In the genomic region with DNA sequence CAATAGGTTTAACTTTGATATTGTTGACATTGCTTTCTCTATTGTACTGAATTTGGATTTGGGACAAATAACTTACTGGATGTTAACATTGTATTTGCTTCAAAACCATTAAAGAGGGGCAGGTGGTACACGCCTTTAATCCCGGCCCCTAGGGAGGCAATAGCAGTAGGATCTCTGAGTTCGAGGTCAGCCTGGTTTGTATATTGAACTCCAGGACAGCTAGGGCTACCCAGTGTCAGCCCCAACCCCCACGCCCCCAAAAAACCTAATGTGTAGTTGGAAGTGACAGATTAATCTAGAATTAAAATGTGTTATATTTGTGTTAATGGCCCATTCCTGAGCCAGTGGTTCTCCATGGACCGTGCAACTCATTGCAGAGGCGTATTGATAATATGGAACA, we compare ENCODE assay signal across 8 mouse cellular contexts. TPM values are rescaled to one million over a fixed set of nuclear protein-coding genes. Genes with fewer than 3 reads are reported as not detected.
DNase-seq lines count a peak whose midpoint lies in the region; ATAC-seq and TF ChIP-seq lines count a peak whose summit lies in the region.

No protein-coding gene starts in this region.

- no peak for DNase-seq in heart, postnatal 4 days
- DNase-seq in ES-E14 (ENCODE audit: low read depth, low spot score), result no peak
- no peak for DNase-seq in yolk sac, embryonic 10.5 days (ENCODE audit: low spot score)
- DNase-seq in frontal cortex, postnatal 10 days (ENCODE audit: low spot score in 2 of 2), result no peak
- no peak for DNase-seq in left cerebral cortex, postnatal 36 days (ENCODE audit: low spot score in 2 of 2)

- 26% methylated on average over 6 of the region's 6 CpGs for WGBS in heart, embryonic 11.5 days (ENCODE audit: insufficient replicate concordance)
- WGBS in forebrain, embryonic 16.5 days, result 21% methylated on average over 6 of the region's 6 CpGs
- 7% methylated on average over 6 of the region's 6 CpGs for WGBS in liver, embryonic 16.5 days (ENCODE audit: insufficient replicate concordance)

- no peaks in the 10 kb centered on the region for H3K27me3 ChIP-seq in heart, embryonic 11.5 days (ENCODE audit: control insufficient read depth, insufficient read depth, low read length)
- no peaks in the 10 kb centered on the region for H3K27me3 ChIP-seq in forebrain, embryonic 16.5 days (replicated peaks; ENCODE audit: control insufficient read depth, insufficient read depth, low read length)
- no peaks in the 10 kb centered on the region for H3K27me3 ChIP-seq in liver, embryonic 16.5 days (ENCODE audit: control insufficient read depth, insufficient read depth, low read depth, low read length)

- intact Hi-C loops in left cerebral cortex, postnatal 36 days (cut with DNase I), result loop anchor here (5.0 to 10.0 kb wide), 2 partner anchors 54 to 362 kb away; no protein-coding TSS in a partner anchor

- no peaks in the 10 kb centered on the region for H3K36me3 ChIP-seq in heart, embryonic 11.5 days (ENCODE audit: control insufficient read depth, insufficient read depth, low read length)
- no peaks in the 10 kb centered on the region for H3K36me3 ChIP-seq in ES-E14 (ENCODE audit: control insufficient read depth, insufficient read depth, low read length, poor library complexity, severe bottlenecking)
- H3K36me3 ChIP-seq in forebrain, embryonic 16.5 days (ENCODE audit: control insufficient read depth, insufficient read depth), result no peaks in the 10 kb centered on the region
- H3K36me3 ChIP-seq in liver, embryonic 16.5 days (ENCODE audit: control insufficient read depth, insufficient read depth), result peaks cover 10% of the 10 kb centered on the region

- H3K4me2 ChIP-seq in heart, embryonic 11.5 days, result peak overlapping the region; percentile 71
- peak overlapping the region; percentile 57 for H3K4me2 ChIP-seq in forebrain, embryonic 16.5 days (ENCODE audit: low read length)
- H3K4me2 ChIP-seq in liver, embryonic 16.5 days (ENCODE audit: low read depth, low read length), result peak overlapping the region; percentile 65

- no peaks in the 10 kb centered on the region for H3K9me3 ChIP-seq in heart, embryonic 11.5 days (replicated peaks; ENCODE audit: control insufficient read depth, low read length)
- no peaks in the 10 kb centered on the region for H3K9me3 ChIP-seq in ES-E14 (ENCODE audit: control insufficient read depth, insufficient read depth, low read depth, low read length)
- H3K9me3 ChIP-seq in forebrain, embryonic 16.5 days (ENCODE audit: control insufficient read depth, low read length), result no peaks in the 10 kb centered on the region; the same call in 1 of the 2 replicates
- no peaks in the 10 kb centered on the region for H3K9me3 ChIP-seq in liver, embryonic 16.5 days (replicated peaks; ENCODE audit: control insufficient read depth, low read length)

- peaks cover 15% of the 10 kb centered on the region for H3K4me1 ChIP-seq in heart, embryonic 11.5 days (ENCODE audit: control insufficient read depth, insufficient read depth, low read length)
- H3K4me1 ChIP-seq in ES-E14 (ENCODE audit: control insufficient read depth in 2 of 2, insufficient read depth in 2 of 2, low read length in 2 of 2, poor library complexity in 1 of 2), result peaks cover 13% of the 10 kb centered on the region in 2 experiments; a peak in 3 of 4 replicates
- H3K4me1 ChIP-seq in forebrain, embryonic 16.5 days (replicated peaks; ENCODE audit: control insufficient read depth, insufficient read depth, low read length), result peaks cover 15% of the 10 kb centered on the region
- peaks cover 47% of the 10 kb centered on the region for H3K4me1 ChIP-seq in liver, embryonic 16.5 days (ENCODE audit: control insufficient read depth, low read depth, low read length)

- peak overlapping the region; percentile 86 for H3K4me3 ChIP-seq in heart, embryonic 11.5 days (ENCODE audit: low read depth, low read length)
- peak overlapping the region; percentile 83 to 87 for H3K4me3 ChIP-seq in ES-E14 (ENCODE audit: insufficient read depth in 1 of 2, low read depth in 1 of 2, low read length in 2 of 2, poor library complexity in 1 of 2, severe bottlenecking in 1 of 2)
- H3K4me3 ChIP-seq in forebrain, embryonic 16.5 days (replicated peaks; ENCODE audit: low read length), result peak overlapping the region; percentile 81
- peak overlapping the region; percentile 98 for H3K4me3 ChIP-seq in liver, embryonic 16.5 days (ENCODE audit: low read depth, low read length)

- H3K9ac ChIP-seq in heart, embryonic 11.5 days (ENCODE audit: low read depth, low read length), result peak overlapping the region; percentile 84
- peak overlapping the region; percentile 68 for H3K9ac ChIP-seq in ES-E14 (ENCODE audit: insufficient read depth, low read depth, low read length, poor library complexity, severe bottlenecking)
- peak overlapping the region; percentile 90 for H3K9ac ChIP-seq in forebrain, embryonic 16.5 days (replicated peaks; ENCODE audit: low read depth, low read length)
- peak overlapping the region; percentile 100 for H3K9ac ChIP-seq in liver, embryonic 16.5 days (ENCODE audit: low read depth, low read length)

- in situ Hi-C loops in ES-E14 (cut with MboI; ENCODE audit: low sequenced_read_pairs in 2 of 2, unreplicated experiment in 2 of 2), result no loop called here

- no peak for ATAC-seq in heart, embryonic 11.5 days (replicated peaks; ENCODE audit: insufficient number of reproducible peaks, low FRiP score, low TSS enrichment)
- no peak for ATAC-seq in forebrain, embryonic 16.5 days
- ATAC-seq in liver, embryonic 16.5 days (ENCODE audit: low read depth), result no peak

- peak overlapping the region; percentile 92 for H3K27ac ChIP-seq in heart, embryonic 11.5 days (ENCODE audit: low read depth, low read length)
- H3K27ac ChIP-seq in ES-E14 (ENCODE audit: insufficient read depth, low read depth, low read length, poor library complexity, severe bottlenecking), result no peak overlapping the region
- no peak overlapping the region for H3K27ac ChIP-seq in forebrain, embryonic 16.5 days (ENCODE audit: low read length)
- peak overlapping the region; percentile 100 for H3K27ac ChIP-seq in liver, embryonic 16.5 days (ENCODE audit: low read length)

TF ChIP-seq in ES-E14, 5 proteins besides CTCF, POLR2A, EP300 and RAD21:
- TF ChIP-seq MAFK (IDR thresholded peaks at IDR 0.05; ENCODE audit: insufficient read depth, low read depth, low read length) (no peak), HCFC1 (IDR thresholded peaks at IDR 0.05; ENCODE audit: borderline replicate concordance, insufficient read depth, low read length) (no peak), CHD2 (IDR thresholded peaks at IDR 0.05; ENCODE audit: low read depth, low read length) (no peak), ZNF384 (IDR thresholded peaks at IDR 0.05; ENCODE audit: low read depth, low read length) (no peak), ZC3H11A (IDR thresholded peaks at IDR 0.05; ENCODE audit: borderline replicate concordance, low read depth, low read length) (no peak)

RNA-seq across cellular contexts. Expression of gene Gclm, which starts 1.0 kb away (rescaled TPM):
- 89.1 and 112 TPM in 2 replicates for polyA plus RNA-seq in heart, embryonic 11.5 days (2014; fragmentation: Nextera tagmentation; extraction: Ambion mirVana)
- 10 to 100 TPM; 43.9 to 58.5 TPM for total RNA-seq in heart, postnatal 4 days (2021)
- 44.9 and 62.8 TPM in 2 replicates for total RNA-seq in ES-E14 (2012; rRNA removed)
- 51.2 TPM in 2 replicates for polyA plus RNA-seq in forebrain, embryonic 16.5 days (2015; fragmentation: Nextera tagmentation; extraction: Ambion mirVana)
- polyA plus RNA-seq in liver, embryonic 16.5 days (2015; fragmentation: Nextera tagmentation; extraction: Ambion mirVana), result 385 and 388 TPM in 2 replicates
- 10 to 100 TPM; 68.8 to 83.6 TPM for total RNA-seq in left cerebral cortex, postnatal 36 days (2021)

RNA-seq across cellular contexts. Expression of gene Dnttip2, which starts 27.8 kb away (rescaled TPM):
- polyA plus RNA-seq in heart, embryonic 11.5 days (2014; fragmentation: Nextera tagmentation; extraction: Ambion mirVana), result 58.7 and 59.9 TPM in 2 replicates
- 10 to 100 TPM; 28.9 to 30.8 TPM for total RNA-seq in heart, postnatal 4 days (2021)
- total RNA-seq in ES-E14 (2012; rRNA removed), result 75.0 and 97.6 TPM in 2 replicates
- 51.9 and 59.4 TPM in 2 replicates for polyA plus RNA-seq in forebrain, embryonic 16.5 days (2015; fragmentation: Nextera tagmentation; extraction: Ambion mirVana)
- polyA plus RNA-seq in liver, embryonic 16.5 days (2015; fragmentation: Nextera tagmentation; extraction: Ambion mirVana), result 26.1 and 27.5 TPM in 2 replicates
- total RNA-seq in left cerebral cortex, postnatal 36 days (2021), result 10 to 100 TPM; 22.9 to 28.7 TPM

RNA-seq across cellular contexts. Expression of gene Bcar3, which starts 47.5 kb away (rescaled TPM):
- 6.4 and 8.7 TPM in 2 replicates for polyA plus RNA-seq in heart, embryonic 11.5 days (2014; fragmentation: Nextera tagmentation; extraction: Ambion mirVana)
- total RNA-seq in heart, postnatal 4 days (2021), result 1 to 10 TPM; 8.8 to 9.5 TPM
- 21.7 and 24.5 TPM in 2 replicates for total RNA-seq in ES-E14 (2012; rRNA removed)
- 5.3 and 5.6 TPM in 2 replicates for polyA plus RNA-seq in forebrain, embryonic 16.5 days (2015; fragmentation: Nextera tagmentation; extraction: Ambion mirVana)
- polyA plus RNA-seq in liver, embryonic 16.5 days (2015; fragmentation: Nextera tagmentation; extraction: Ambion mirVana), result 6.0 and 7.2 TPM in 2 replicates
- total RNA-seq in left cerebral cortex, postnatal 36 days (2021), result 10 to 100 TPM; 14.5 to 17.0 TPM

Comparison
In these comparisons a context has a peak if more than half of its experiments do, and no peak if none do; other contexts are left out.
1. H3K27ac ChIP-seq: peak in heart, embryonic 11.5 days (single experiment) and liver, embryonic 16.5 days (single experiment); none in ES-E14 (single experiment) and forebrain, embryonic 16.5 days (single experiment).
2. Peak in every context shown above with its lines, with median percentiles within 50 percentile points of each other: H3K4me2 ChIP-seq, H3K4me3 ChIP-seq and H3K9ac ChIP-seq.